In the genomic region with DNA sequence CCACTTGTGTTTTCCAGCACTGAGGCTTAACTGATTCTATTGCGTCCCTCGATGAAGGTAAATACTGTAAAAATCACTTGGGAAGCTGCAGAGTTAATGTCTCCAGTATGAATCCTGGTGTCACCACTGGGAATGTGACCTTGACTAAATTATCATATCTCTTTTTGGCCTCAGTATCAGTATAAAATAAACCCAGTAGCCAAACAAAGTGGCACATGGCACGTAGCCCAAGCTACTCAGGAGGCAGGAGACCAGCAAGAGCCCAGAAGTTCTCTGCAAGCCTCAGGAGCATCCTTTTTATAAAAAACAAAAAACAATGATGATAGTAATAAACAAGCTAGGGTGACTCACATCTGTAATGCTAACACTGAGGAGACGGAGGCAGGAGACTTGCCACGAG, we compare ENCODE assay signal across 8 mouse cellular contexts. TPM values are rescaled to one million over a fixed set of nuclear protein-coding genes. Genes with fewer than 3 reads are reported as not detected.
DNase-seq lines count a peak whose midpoint lies in the region; ATAC-seq lines count a peak whose summit lies in the region.

No protein-coding gene starts in this region.

- WGBS in lung, embryonic 15.5 days: 60% methylated on average over 5 of the region's 5 CpGs
- WGBS in heart, embryonic 16.5 days: 43% methylated on average over 5 of the region's 5 CpGs
- WGBS in midbrain, embryonic 14.5 days: 60% methylated on average over 5 of the region's 5 CpGs

- H3K27ac ChIP-seq in lung, embryonic 15.5 days: no peak overlapping the region
- H3K27ac ChIP-seq in heart, embryonic 16.5 days (ENCODE audit: low read length): peak overlapping the region; percentile 98
- peak overlapping the region; percentile 100 for H3K27ac ChIP-seq in midbrain, embryonic 14.5 days (replicated peaks; ENCODE audit: low read depth, low read length)

- H3K9me3 ChIP-seq in lung, embryonic 15.5 days: no peaks in the 10 kb centered on the region
- no peaks in the 10 kb centered on the region for H3K9me3 ChIP-seq in heart, embryonic 16.5 days (replicated peaks; ENCODE audit: control insufficient read depth, low read length)
- no peaks in the 10 kb centered on the region for H3K9me3 ChIP-seq in midbrain, embryonic 14.5 days (ENCODE audit: control insufficient read depth, low read length)

- no peaks in the 10 kb centered on the region for H3K27me3 ChIP-seq in lung, embryonic 15.5 days
- no peaks in the 10 kb centered on the region for H3K27me3 ChIP-seq in heart, embryonic 16.5 days (ENCODE audit: control insufficient read depth, insufficient read depth, low read length)
- no peaks in the 10 kb centered on the region for H3K27me3 ChIP-seq in midbrain, embryonic 14.5 days (ENCODE audit: control insufficient read depth, insufficient read depth, low read length)

- peak overlapping the region; percentile 59; the same call in 1 of the 2 replicates for H3K4me2 ChIP-seq in lung, embryonic 15.5 days
- peak overlapping the region; percentile 69 for H3K4me2 ChIP-seq in heart, embryonic 16.5 days (ENCODE audit: low read depth, low read length)
- H3K4me2 ChIP-seq in midbrain, embryonic 14.5 days (ENCODE audit: low read length): peak overlapping the region; percentile 60

- H3K4me3 ChIP-seq in lung, embryonic 15.5 days: peak overlapping the region; percentile 87; the same call in 1 of the 2 replicates
- no peak overlapping the region for H3K4me3 ChIP-seq in heart, embryonic 16.5 days (ENCODE audit: low read length)
- peak overlapping the region; percentile 89; the same call in 1 of the 2 replicates for H3K4me3 ChIP-seq in midbrain, embryonic 14.5 days (replicated peaks; ENCODE audit: low read depth, low read length)

- peaks cover 19% of the 10 kb centered on the region for H3K4me1 ChIP-seq in lung, embryonic 15.5 days
- peaks cover 26% of the 10 kb centered on the region for H3K4me1 ChIP-seq in heart, embryonic 16.5 days (ENCODE audit: control insufficient read depth, insufficient read depth, low read length)
- H3K4me1 ChIP-seq in midbrain, embryonic 14.5 days (ENCODE audit: control insufficient read depth, insufficient read depth, low read length): peaks cover 23% of the 10 kb centered on the region

- intact Hi-C loops in left cerebral cortex, postnatal 25 days (cut with DNase I): no loop called here

- H3K9ac ChIP-seq in lung, embryonic 15.5 days: no peak overlapping the region; the same call in 1 of the 2 replicates
- peak overlapping the region; percentile 96 for H3K9ac ChIP-seq in heart, embryonic 16.5 days (ENCODE audit: low read length)
- H3K9ac ChIP-seq in midbrain, embryonic 14.5 days (replicated peaks; ENCODE audit: low read length): peak overlapping the region; percentile 92; the same call in 1 of the 2 replicates

- H3K36me3 ChIP-seq in lung, embryonic 15.5 days: no peaks in the 10 kb centered on the region
- no peaks in the 10 kb centered on the region for H3K36me3 ChIP-seq in heart, embryonic 16.5 days (ENCODE audit: control insufficient read depth, insufficient read depth)
- H3K36me3 ChIP-seq in midbrain, embryonic 14.5 days (ENCODE audit: control insufficient read depth, insufficient read depth, low read length): no peaks in the 10 kb centered on the region

- no peak for ATAC-seq in lung, embryonic 15.5 days (ENCODE audit: borderline replicate concordance, extremely low read depth, low FRiP score, low TSS enrichment)
- no peak for ATAC-seq in heart, embryonic 16.5 days (replicated peaks; ENCODE audit: extremely low read depth, insufficient read depth, low FRiP score)
- ATAC-seq in midbrain, embryonic 14.5 days (ENCODE audit: low FRiP score, low TSS enrichment): no peak
- no peak for ATAC-seq in activated CD4-positive, CD25-positive, alpha-beta regulatory T cell, adult 4 months

- DNase-seq in lung, postnatal 4 days: no peak
- peak; percentile 38 to 52 for DNase-seq in cerebellum, postnatal 14 days
- no peak for DNase-seq in midbrain, embryonic 14.5 days
- DNase-seq in left cerebral cortex, postnatal 25 days (ENCODE audit: low spot score in 2 of 2): no peak
- no peak for DNase-seq in urinary bladder, adult 18-20 months (ENCODE audit: low spot score in 2 of 2)

RNA-seq across cellular contexts. Expression of gene Pafah1b1, which starts 0.7 kb away (rescaled TPM):
- polyA plus RNA-seq in lung, embryonic 15.5 days (2015; fragmentation: Nextera tagmentation; extraction: Ambion mirVana): 41.2 and 45.1 TPM in 2 replicates
- 41.7 and 53.1 TPM in 2 replicates for polyA plus RNA-seq in heart, embryonic 16.5 days (2015; fragmentation: Nextera tagmentation; extraction: Ambion mirVana)
- polyA plus RNA-seq in midbrain, embryonic 14.5 days (2014; fragmentation: Nextera tagmentation; extraction: Ambion mirVana): 105 and 120 TPM in 2 replicates
- total RNA-seq in left cerebral cortex, postnatal 25 days (2021): 100 to 1,000 TPM; 403 to 445 TPM
- polyA plus RNA-seq in activated CD4-positive, CD25-positive, alpha-beta regulatory T cell, adult 4 months (2017; shearing (Covaris generic)): 10 to 100 TPM; 59.5 to 79.2 TPM

RNA-seq across cellular contexts. Expression of gene Mettl16, which starts 45.4 kb away (rescaled TPM):
- polyA plus RNA-seq in lung, embryonic 15.5 days (2015; fragmentation: Nextera tagmentation; extraction: Ambion mirVana): 48.4 and 50.3 TPM in 2 replicates
- 30.4 and 33.0 TPM in 2 replicates for polyA plus RNA-seq in heart, embryonic 16.5 days (2015; fragmentation: Nextera tagmentation; extraction: Ambion mirVana)
- polyA plus RNA-seq in midbrain, embryonic 14.5 days (2014; fragmentation: Nextera tagmentation; extraction: Ambion mirVana): 34.4 and 41.1 TPM in 2 replicates
- total RNA-seq in left cerebral cortex, postnatal 25 days (2021): 10 to 100 TPM; 27.7 to 30.3 TPM
- 10 to 100 TPM; 26.3 to 33.5 TPM for polyA plus RNA-seq in activated CD4-positive, CD25-positive, alpha-beta regulatory T cell, adult 4 months (2017; shearing (Covaris generic))

Comparison
In these comparisons a context has a peak if more than half of its experiments do, and no peak if none do; other contexts are left out.
1. DNase-seq: peak in cerebellum, postnatal 14 days (2 of 2); none in lung, postnatal 4 days (0 of 2), midbrain, embryonic 14.5 days (single experiment), left cerebral cortex, postnatal 25 days (0 of 2) and urinary bladder, adult 18-20 months (0 of 2).
2. Peak in every context shown above with its lines, with median percentiles within 50 percentile points of each other: H3K4me2 ChIP-seq.